Mouse (Mus musculus): ENCODE results near the gene Tcn2.

GRCm38 (mm10) chr11:3918738-3919137 lies 13.2 kb downstream of the Tcn2 start:
- 0 out of 2 replicates have a peak, but pooled peaks have one; percentile 9 for TF ChIP-seq CTCF (IDR thresholded peaks at IDR 0.05; ENCODE audit: low read depth, low read length)
- TF ChIP-seq POLR2A (IDR thresholded peaks at IDR 0.05; ENCODE audit: borderline replicate concordance, low read depth, low read length), result no peak

All from bone marrow macrophage, adult 2 months (primary cell).